Mouse (Mus musculus) C2C12 (cell line): ENCODE measurements around the gene Pcdh9. TPM values are rescaled to one million over a fixed set of nuclear protein-coding genes. Genes with fewer than 3 reads are reported as not detected.

Experiments used
- H3K27me3 ChIP-seq: one replicate; pipeline ENCODE4 v1.6.1; 2011; ENCODE audit not compliant: control insufficient read depth, insufficient read depth, insufficient read length
- H3K36me3 ChIP-seq: one replicate; pipeline ENCODE4 v1.6.1; 2011; ENCODE audit not compliant: control insufficient read depth, insufficient read depth
- H3K4me3 ChIP-seq: one replicate; pipeline ENCODE4 v1.5.1; 2011; ENCODE audit warnings: mild to moderate bottlenecking, control low read depth; ENCODE audit not compliant: poor library complexity, insufficient read depth, severe bottlenecking
- H3K79me2 ChIP-seq: one replicate; pipeline ENCODE4 v1.6.1; 2011; ENCODE audit not compliant: control insufficient read depth, insufficient read depth
- H3K79me3 ChIP-seq: one replicate; pipeline ENCODE4 v1.6.1; 2011; ENCODE audit warnings: low read depth, control low read depth
- H3ac ChIP-seq: one replicate; pipeline ENCODE3; 2011; ENCODE audit warnings: low read depth; ENCODE audit not compliant: control insufficient read depth, insufficient read length
- CEBPB ChIP-seq: IDR thresholded peaks from one replicate; pipeline ENCODE4 v1.6.1; 2011; ENCODE audit warnings: low read depth, mild to moderate bottlenecking, control low read depth, moderate library complexity
- CTCF ChIP-seq: IDR thresholded peaks from one replicate; pipeline ENCODE4 v1.5.1; 2011; ENCODE audit not compliant: control insufficient read depth, insufficient read depth, insufficient read length
- FOSL1 ChIP-seq: IDR thresholded peaks from one replicate; pipeline ENCODE4 v1.8.0; 2011; ENCODE audit warnings: mild to moderate bottlenecking, low read length; ENCODE audit not compliant: poor library complexity, insufficient read depth, severe bottlenecking
- MAX ChIP-seq: IDR thresholded peaks from one replicate; pipeline ENCODE4 v1.6.1; 2011; ENCODE audit warnings: mild to moderate bottlenecking, control low read depth
- MYOD1 ChIP-seq: IDR thresholded peaks from one replicate; pipeline ENCODE4 v1.6.1; 2011; ENCODE audit warnings: low read depth; ENCODE audit not compliant: control insufficient read depth, insufficient read length
- MYOG ChIP-seq: IDR thresholded peaks from one replicate; pipeline ENCODE4 v1.6.1; 2011; ENCODE audit not compliant: control insufficient read depth, insufficient read length; ENCODE audit errors: extremely low read depth
- USF1 ChIP-seq: IDR thresholded peaks from one replicate; pipeline ENCODE4 v1.6.1; 2011; ENCODE audit warnings: low read depth, mild to moderate bottlenecking, control low read depth, moderate library complexity
- polyA plus RNA-seq: library from polyadenylated mRNA; unstranded; fragments of >200 nt; fragmentation: generic; extraction: Trizol; gene quantifications from one replicate; pipeline ENCODE4 v1.2.1, GENCODE M21; 2012; ENCODE audit warnings: missing spikeins

Pcdh9 gene
- polyA plus RNA-seq, 1 experiment = not detected

DNA sequence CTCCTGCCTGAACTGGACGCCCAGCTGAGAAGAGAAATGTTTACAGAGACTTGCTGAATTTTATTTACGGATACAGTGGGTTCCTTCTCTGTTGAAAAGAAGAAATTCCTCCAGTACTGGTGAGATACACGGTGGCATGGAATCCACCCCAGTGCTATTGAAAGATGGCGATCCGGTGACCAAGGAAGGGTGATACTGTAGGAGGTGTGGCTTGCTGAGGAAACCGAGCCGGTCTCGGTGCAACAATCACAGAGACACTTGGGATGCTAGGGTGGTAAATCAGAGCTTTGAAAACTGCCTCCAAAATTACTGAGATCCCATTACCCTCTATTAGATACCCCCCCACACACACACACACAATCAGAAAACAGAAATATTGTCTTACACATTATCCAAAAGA, 367.0 kb downstream of the Pcdh9 start:
- Histone ChIP-seq H3K4me3 (no peak overlapping the region), H3K79me2 (no peaks in the 10 kb centered on the region), H3K79me3 (no peaks in the 10 kb centered on the region), H3K27me3 (no peaks in the 10 kb centered on the region), H3ac (no peak overlapping the region), H3K36me3 (no peaks in the 10 kb centered on the region)
- no peak for TF ChIP-seq USF1
- no peak for TF ChIP-seq MAX
- TF ChIP-seq CEBPB = no peak
- TF ChIP-seq FOSL1 = no peak
- no peak for TF ChIP-seq MYOD1
- TF ChIP-seq CTCF = no peak
- TF ChIP-seq MYOG = no peak

DNA sequence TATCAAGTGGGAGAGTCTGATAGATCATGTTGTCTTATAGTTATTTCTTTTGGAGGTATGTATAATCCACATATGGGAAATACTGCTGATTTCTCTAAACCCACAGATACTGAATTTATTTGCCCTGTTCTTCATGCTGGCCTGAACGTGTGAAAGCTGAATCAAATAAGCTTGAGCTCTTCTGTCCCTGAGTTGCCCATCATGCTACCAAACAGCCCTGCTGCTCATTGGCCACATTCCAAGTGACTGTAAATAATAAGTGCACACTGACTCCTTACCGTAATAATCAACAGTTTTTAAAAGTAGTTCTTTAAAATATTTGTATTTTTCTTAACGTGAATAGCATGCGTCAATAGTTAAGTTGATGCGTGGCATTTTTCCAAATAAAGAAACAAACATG, 370.3 kb downstream of the Pcdh9 start:
- Histone ChIP-seq H3K36me3 (no peaks in the 10 kb centered on the region), H3K79me3 (no peaks in the 10 kb centered on the region), H3K79me2 (no peaks in the 10 kb centered on the region), H3ac (no peak overlapping the region), H3K27me3 (no peaks in the 10 kb centered on the region), H3K4me3 (no peak overlapping the region)
- TF ChIP-seq MAX (no peak), FOSL1 (no peak), CTCF (no peak), CEBPB (no peak), MYOG (no peak)

DNA sequence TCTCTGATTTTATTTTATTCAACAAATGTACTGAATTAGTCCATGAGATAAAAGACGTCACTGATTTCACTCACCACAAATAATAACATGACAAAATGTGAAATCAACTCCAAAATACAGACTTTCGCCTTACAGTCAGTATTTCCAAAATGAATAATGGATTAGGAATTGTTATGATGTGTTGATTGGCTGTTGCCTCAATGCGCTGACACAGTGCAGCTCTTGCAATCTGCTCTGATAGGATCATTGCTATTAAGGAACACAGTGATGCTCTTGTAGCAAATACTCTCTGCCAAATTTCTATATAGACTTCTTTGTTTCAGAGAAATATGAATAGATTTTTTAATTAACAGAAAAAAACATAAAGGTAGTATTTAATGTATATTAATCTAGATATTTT, 373.8 kb downstream of the Pcdh9 start:
- Histone ChIP-seq H3ac (no peak overlapping the region), H3K79me3 (no peaks in the 10 kb centered on the region), H3K36me3 (no peaks in the 10 kb centered on the region), H3K79me2 (no peaks in the 10 kb centered on the region), H3K27me3 (no peaks in the 10 kb centered on the region), H3K4me3 (no peak overlapping the region)
- TF ChIP-seq MAX (no peak), MYOG (no peak), CTCF (no peak)

DNA sequence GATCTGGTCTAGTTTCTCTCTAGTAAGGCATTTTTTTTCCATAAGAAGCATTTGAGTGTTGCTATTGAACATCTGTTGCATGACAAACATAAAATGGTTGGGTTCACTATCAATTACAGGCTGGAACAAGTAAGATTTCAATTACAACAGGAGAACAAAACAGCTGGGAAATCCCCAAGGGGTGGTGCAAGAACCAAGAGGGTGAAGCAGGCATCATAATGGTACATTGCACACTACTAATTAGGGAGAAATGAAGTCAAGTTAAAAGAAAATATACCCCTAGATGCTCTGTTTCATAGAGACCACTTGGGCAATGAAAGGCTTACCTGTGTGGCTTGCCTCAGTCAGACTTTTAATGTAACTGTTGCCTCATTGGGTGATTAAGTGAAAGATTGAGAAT, 384.4 kb downstream of the Pcdh9 start:
- no peaks in the 10 kb centered on the region for H3K79me3 ChIP-seq
- H3K36me3 ChIP-seq = no peaks in the 10 kb centered on the region
- no peaks in the 10 kb centered on the region for H3K79me2 ChIP-seq
- H3K4me3 ChIP-seq = no peak overlapping the region
- no peaks in the 10 kb centered on the region for H3K27me3 ChIP-seq
- no peak overlapping the region for H3ac ChIP-seq
- TF ChIP-seq MAX (no peak), CTCF (no peak), USF1 (no peak), MYOD1 (no peak), CEBPB (no peak), MYOG (no peak), FOSL1 (no peak)

DNA sequence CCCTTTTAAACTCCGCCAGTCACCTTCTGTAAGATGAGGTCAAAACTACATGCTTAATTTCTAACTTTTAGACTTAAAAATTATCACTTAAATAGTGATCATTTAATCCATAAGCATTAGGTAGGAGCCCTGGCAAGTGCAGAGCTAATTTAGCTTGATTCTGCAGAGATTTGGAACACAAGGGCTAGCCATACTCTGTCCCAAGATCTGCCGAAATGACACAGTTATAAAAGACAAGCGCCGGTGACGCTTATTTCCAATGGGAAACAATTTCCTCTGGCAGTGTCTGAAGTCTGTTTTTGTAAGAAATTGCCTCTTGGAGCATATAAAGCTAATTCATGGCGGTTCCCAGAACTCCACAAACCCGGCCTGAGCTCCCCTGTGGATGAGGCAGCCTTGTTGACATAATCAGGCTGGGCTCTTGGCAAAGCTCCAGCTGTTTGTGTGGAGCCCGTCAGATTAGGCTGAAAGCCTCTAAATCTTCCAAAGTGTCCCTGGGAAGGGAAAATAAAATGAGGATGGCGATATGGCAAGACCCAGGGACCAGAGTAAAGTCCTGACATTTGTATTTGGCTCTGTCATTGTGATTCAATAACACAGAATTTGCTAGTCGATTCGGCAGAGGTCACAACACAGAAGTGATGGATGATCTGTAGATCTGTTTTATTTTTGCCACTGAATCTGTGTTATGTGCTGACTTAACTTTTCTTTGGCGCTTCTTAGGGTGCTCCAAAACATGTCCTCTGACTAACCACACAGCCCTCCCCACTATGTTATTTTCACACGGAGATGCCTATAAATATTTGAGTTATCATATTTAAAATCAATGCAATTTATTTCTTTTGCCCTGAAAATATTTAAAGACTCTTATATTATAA, 391.4 kb downstream of the Pcdh9 start:
- TF ChIP-seq FOSL1 = no peak
- TF ChIP-seq USF1 = no peak
- TF ChIP-seq CEBPB = no peak
- no peak for TF ChIP-seq MYOG
- TF ChIP-seq CTCF = no peak
- TF ChIP-seq MYOD1 = no peak
- TF ChIP-seq MAX = no peak
- no peaks in the 10 kb centered on the region for H3K79me2 ChIP-seq
- H3K27me3 ChIP-seq = no peaks in the 10 kb centered on the region
- H3K79me3 ChIP-seq = no peaks in the 10 kb centered on the region
- no peak overlapping the region for H3K4me3 ChIP-seq
- no peak overlapping the region for H3ac ChIP-seq
- H3K36me3 ChIP-seq = no peaks in the 10 kb centered on the region

DNA sequence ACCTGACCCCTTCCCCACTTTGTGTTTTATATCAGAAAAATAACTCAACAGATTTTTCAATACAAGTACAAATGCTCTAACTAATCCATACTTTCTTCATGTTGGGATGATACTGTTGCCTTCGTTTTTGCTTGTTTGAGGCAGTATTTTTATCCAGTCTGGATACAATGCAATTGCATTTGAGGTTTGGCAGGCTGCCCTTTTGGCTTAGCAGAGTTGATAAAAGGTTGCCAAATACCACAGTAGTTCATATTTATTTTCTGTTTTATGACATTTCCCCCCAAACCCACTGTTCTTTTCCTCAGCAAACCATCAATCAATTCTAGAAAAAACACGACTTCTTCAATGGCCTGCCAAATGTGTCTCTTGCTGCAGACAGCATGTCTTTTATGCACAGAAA, 415.5 kb downstream of the Pcdh9 start:
- TF ChIP-seq CEBPB (no peak), CTCF (no peak), MAX (no peak), FOSL1 (no peak), MYOG (no peak), MYOD1 (no peak), USF1 (no peak)
- Histone ChIP-seq H3K36me3 (no peaks in the 10 kb centered on the region), H3ac (no peak overlapping the region), H3K27me3 (no peaks in the 10 kb centered on the region), H3K4me3 (no peak overlapping the region), H3K79me3 (no peaks in the 10 kb centered on the region), H3K79me2 (no peaks in the 10 kb centered on the region)
